Mouse (Mus musculus): ENCODE results near the gene Arl6. TPM values are rescaled to one million over a fixed set of nuclear protein-coding genes. Genes with fewer than 3 reads are reported as not detected.

The Arl6 gene
- total and polyA plus RNA-seq, 3 experiments: 9.5 to 66.3 (median 64.3) TPM

DNA sequence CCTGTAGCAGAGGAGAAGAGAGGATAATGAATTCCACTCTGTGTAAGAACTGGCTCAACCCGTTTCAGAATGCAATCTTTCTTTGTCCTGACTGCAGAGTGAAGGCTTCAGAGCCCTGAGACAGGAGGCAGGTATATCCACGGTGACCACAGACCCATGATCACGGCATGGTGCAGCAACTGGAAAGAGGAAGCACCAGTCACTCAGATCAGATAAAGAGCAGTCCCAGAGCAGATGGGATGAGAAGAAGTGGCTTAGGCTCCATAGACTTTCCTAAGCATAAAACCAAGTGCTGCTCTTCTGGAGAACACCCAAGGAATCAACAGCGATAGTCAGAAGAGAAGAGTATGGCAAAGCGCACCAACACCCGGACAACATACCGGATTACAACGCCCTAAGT is 60.0 kb downstream of the Arl6 start:
- no peak overlapping the region for H3K4me3 ChIP-seq (ENCODE audit: low read depth, low read length)
- H3K9me3 ChIP-seq (replicated peaks): no peaks in the 10 kb centered on the region
- no peaks in the 10 kb centered on the region for H3K36me3 ChIP-seq (replicated peaks)
- DNase-seq (ENCODE audit: low spot score): peak; percentile 11
- peaks cover 16% of the 10 kb centered on the region for H3K4me1 ChIP-seq (ENCODE audit: insufficient read depth, low read depth, low read length)
- TF ChIP-seq GATA2 (IDR thresholded peaks at IDR 0.05; ENCODE audit: borderline replicate concordance, low read depth, low read length) (no peak), GATA1 (IDR thresholded peaks at IDR 0.05; ENCODE audit: borderline replicate concordance, low read length) (no peak), POLR2AphosphoS5 (IDR thresholded peaks at IDR 0.05; ENCODE audit: insufficient replicate concordance, low read depth, low read length) (no peak), CTCF (IDR thresholded peaks at IDR 0.05; ENCODE audit: low read depth, low read length) (no peak), TAL1 (conservative IDR thresholded peaks at IDR 0.05; ENCODE audit: low read depth, low read length) (no peak)
- peaks cover 10% of the 10 kb centered on the region for H3K27me3 ChIP-seq (ENCODE audit: insufficient read depth, low read length)
- peak; percentile 67 for ATAC-seq (ENCODE audit: extremely low read depth, insufficient number of reproducible peaks, low FRiP score, poor library complexity, severe bottlenecking)

GRCm38 (mm10) chr16:59573961-59574360 is 65.2 kb downstream of the Arl6 start:
- Histone ChIP-seq H3K36me3 (replicated peaks) (no peaks in the 10 kb centered on the region), H3K4me3 (ENCODE audit: low read depth, low read length) (no peak overlapping the region), H3K4me1 (ENCODE audit: insufficient read depth, low read depth, low read length) (peaks cover 1% of the 10 kb centered on the region), H3K9me3 (replicated peaks) (no peaks in the 10 kb centered on the region), H3K27me3 (ENCODE audit: insufficient read depth, low read length) (peaks cover 5% of the 10 kb centered on the region; the same call in 1 of the 2 replicates)
- no peak for TF ChIP-seq GATA1 (IDR thresholded peaks at IDR 0.05; ENCODE audit: borderline replicate concordance, low read length)
- no peak for TF ChIP-seq TAL1 (conservative IDR thresholded peaks at IDR 0.05; ENCODE audit: low read depth, low read length)
- no peak for DNase-seq (ENCODE audit: low spot score)
- no peak for ATAC-seq (ENCODE audit: extremely low read depth, insufficient number of reproducible peaks, low FRiP score, poor library complexity, severe bottlenecking)

DNA sequence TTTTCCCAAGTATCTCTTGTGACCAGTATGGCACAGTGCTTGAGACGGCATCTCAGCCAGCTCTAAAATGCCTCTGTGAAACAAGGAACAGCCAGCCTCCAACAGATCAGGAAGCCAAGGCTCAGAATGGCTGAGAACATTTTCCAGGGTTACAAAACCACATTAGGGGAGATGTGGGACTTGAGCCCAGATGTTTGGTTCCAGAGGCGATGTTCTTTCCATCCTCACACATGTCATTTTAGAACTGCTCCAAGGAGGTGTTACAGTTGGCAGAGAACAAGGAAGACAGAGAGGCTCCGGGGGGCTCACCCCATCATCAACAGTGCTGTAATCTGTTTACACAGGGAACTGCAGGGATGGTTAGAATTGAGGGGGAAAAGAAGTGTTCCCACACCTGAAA is 66.5 kb downstream of the Arl6 start:
- H3K27me3 ChIP-seq (ENCODE audit: insufficient read depth, low read length): peaks cover 2% of the 10 kb centered on the region; the same call in 1 of the 2 replicates
- H3K4me3 ChIP-seq (ENCODE audit: low read depth, low read length): no peak overlapping the region
- no peaks in the 10 kb centered on the region for H3K36me3 ChIP-seq (replicated peaks)
- no peak for TF ChIP-seq CTCF (IDR thresholded peaks at IDR 0.05; ENCODE audit: low read depth, low read length)
- no peak for TF ChIP-seq TAL1 (conservative IDR thresholded peaks at IDR 0.05; ENCODE audit: low read depth, low read length)
- no peak for TF ChIP-seq GATA2 (IDR thresholded peaks at IDR 0.05; ENCODE audit: borderline replicate concordance, low read depth, low read length)
- TF ChIP-seq GATA1 (IDR thresholded peaks at IDR 0.05; ENCODE audit: borderline replicate concordance, low read length): no peak
- TF ChIP-seq POLR2AphosphoS5 (IDR thresholded peaks at IDR 0.05; ENCODE audit: insufficient replicate concordance, low read depth, low read length): no peak
- DNase-seq (ENCODE audit: low spot score) (no peak), ATAC-seq (ENCODE audit: extremely low read depth, insufficient number of reproducible peaks, low FRiP score, poor library complexity, severe bottlenecking) (no peak)
- H3K4me1 ChIP-seq (ENCODE audit: insufficient read depth, low read depth, low read length): no peaks in the 10 kb centered on the region
- no peaks in the 10 kb centered on the region for H3K9me3 ChIP-seq (replicated peaks)

DNA sequence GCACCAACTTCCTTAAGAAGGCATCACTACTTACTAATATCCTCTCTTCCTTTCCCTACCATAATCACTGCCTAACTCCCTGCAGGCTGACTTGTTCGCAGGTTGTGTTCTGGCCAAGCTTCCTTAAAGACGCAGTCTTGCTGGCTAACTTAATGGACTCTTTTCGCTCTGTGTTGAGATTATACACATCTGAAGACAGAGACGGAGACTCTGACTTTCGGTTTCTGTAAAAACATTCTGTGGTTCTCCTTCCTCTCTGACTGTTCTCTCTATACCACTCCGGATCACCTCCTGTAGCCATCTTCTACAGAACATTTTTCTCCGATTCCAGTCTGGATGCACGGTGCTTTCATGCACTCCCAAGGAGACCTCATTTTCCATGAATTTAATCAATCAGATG is 68.4 kb downstream of the Arl6 start:
- Histone ChIP-seq H3K9me3 (replicated peaks) (no peaks in the 10 kb centered on the region), H3K4me1 (ENCODE audit: insufficient read depth, low read depth, low read length) (no peaks in the 10 kb centered on the region), H3K36me3 (replicated peaks) (no peaks in the 10 kb centered on the region), H3K4me3 (ENCODE audit: low read depth, low read length) (no peak overlapping the region), H3K27me3 (ENCODE audit: insufficient read depth, low read length) (no peaks in the 10 kb centered on the region; the same call in 1 of the 2 replicates)
- TF ChIP-seq POLR2AphosphoS5 (IDR thresholded peaks at IDR 0.05; ENCODE audit: insufficient replicate concordance, low read depth, low read length): no peak
- no peak for TF ChIP-seq TAL1 (conservative IDR thresholded peaks at IDR 0.05; ENCODE audit: low read depth, low read length)
- no peak for TF ChIP-seq CTCF (IDR thresholded peaks at IDR 0.05; ENCODE audit: low read depth, low read length)
- no peak for TF ChIP-seq GATA2 (IDR thresholded peaks at IDR 0.05; ENCODE audit: borderline replicate concordance, low read depth, low read length)
- TF ChIP-seq GATA1 (IDR thresholded peaks at IDR 0.05; ENCODE audit: borderline replicate concordance, low read length): no peak
- DNase-seq (ENCODE audit: low spot score) (no peak), ATAC-seq (ENCODE audit: extremely low read depth, insufficient number of reproducible peaks, low FRiP score, poor library complexity, severe bottlenecking) (no peak)

DNA sequence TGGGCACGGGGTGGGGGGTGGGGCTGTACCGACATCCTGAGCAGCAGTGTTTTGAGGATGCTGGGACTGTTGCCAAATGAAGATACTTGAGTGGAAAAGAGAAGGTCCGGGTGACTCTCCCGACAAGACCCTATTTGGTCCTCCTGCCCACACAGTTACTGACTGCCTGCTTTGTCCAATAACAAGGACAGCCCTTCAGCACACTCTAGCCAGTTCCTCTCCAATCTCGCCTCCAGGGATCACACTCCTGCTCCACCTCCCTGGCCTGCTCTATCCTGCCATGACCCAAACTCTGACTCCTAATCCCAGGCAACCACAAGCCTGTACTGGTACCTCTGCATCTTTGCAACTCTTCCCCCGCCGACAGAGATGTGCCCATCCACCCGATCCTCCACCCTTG is 69.4 kb downstream of the Arl6 start:
- ATAC-seq (ENCODE audit: extremely low read depth, insufficient number of reproducible peaks, low FRiP score, poor library complexity, severe bottlenecking): no peak
- Histone ChIP-seq H3K36me3 (replicated peaks) (no peaks in the 10 kb centered on the region), H3K4me1 (ENCODE audit: insufficient read depth, low read depth, low read length) (no peaks in the 10 kb centered on the region), H3K4me3 (ENCODE audit: low read depth, low read length) (no peak overlapping the region), H3K9me3 (replicated peaks) (no peaks in the 10 kb centered on the region), H3K27me3 (ENCODE audit: insufficient read depth, low read length) (no peaks in the 10 kb centered on the region)
- DNase-seq (ENCODE audit: low spot score): no peak
- TF ChIP-seq TAL1 (conservative IDR thresholded peaks at IDR 0.05; ENCODE audit: low read depth, low read length) (no peak), GATA1 (IDR thresholded peaks at IDR 0.05; ENCODE audit: borderline replicate concordance, low read length) (no peak), CTCF (IDR thresholded peaks at IDR 0.05; ENCODE audit: low read depth, low read length) (no peak), POLR2AphosphoS5 (IDR thresholded peaks at IDR 0.05; ENCODE audit: insufficient replicate concordance, low read depth, low read length) (no peak), GATA2 (IDR thresholded peaks at IDR 0.05; ENCODE audit: borderline replicate concordance, low read depth, low read length) (no peak)

DNA sequence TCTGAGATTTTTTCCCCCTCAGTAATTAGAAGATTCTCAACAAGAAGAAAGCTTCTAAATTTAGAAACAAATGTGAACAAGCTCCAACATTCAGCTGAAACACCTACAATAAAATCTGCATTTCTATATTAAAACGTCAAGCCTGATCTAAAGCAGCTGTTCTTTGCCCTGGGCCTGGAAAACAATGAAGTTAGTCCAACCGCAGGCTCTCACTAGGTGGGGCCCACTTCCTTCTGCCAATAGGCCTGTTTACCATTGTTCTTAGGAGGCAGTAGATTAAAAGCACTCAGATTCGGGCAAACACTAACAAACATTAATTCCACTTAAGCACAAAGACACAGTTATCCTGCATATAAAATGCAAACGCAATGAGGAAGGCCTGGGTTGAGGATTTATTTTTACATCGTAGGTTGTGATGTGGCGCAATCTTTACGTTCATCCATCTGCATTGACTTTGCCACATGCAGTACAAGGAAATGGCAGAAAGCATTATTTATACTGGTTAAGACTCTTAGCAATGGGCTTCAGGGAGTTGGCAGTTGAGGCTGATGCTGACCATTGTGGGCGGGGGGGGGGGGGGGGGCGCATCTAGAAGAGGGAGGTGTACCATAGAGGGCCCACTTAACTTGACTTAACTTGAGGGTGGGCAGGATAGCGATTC is 71.3 kb downstream of the Arl6 start:
- TF ChIP-seq GATA1 (IDR thresholded peaks at IDR 0.05; ENCODE audit: borderline replicate concordance, low read length): no peak
- no peak for TF ChIP-seq POLR2AphosphoS5 (IDR thresholded peaks at IDR 0.05; ENCODE audit: insufficient replicate concordance, low read depth, low read length)
- no peak for TF ChIP-seq TAL1 (conservative IDR thresholded peaks at IDR 0.05; ENCODE audit: low read depth, low read length)
- TF ChIP-seq GATA2 (IDR thresholded peaks at IDR 0.05; ENCODE audit: borderline replicate concordance, low read depth, low read length): no peak
- TF ChIP-seq CTCF (IDR thresholded peaks at IDR 0.05; ENCODE audit: low read depth, low read length): no peak
- no peaks in the 10 kb centered on the region for H3K9me3 ChIP-seq (replicated peaks)
- no peak overlapping the region for H3K4me3 ChIP-seq (ENCODE audit: low read depth, low read length)
- no peaks in the 10 kb centered on the region for H3K4me1 ChIP-seq (ENCODE audit: insufficient read depth, low read depth, low read length)
- no peaks in the 10 kb centered on the region for H3K36me3 ChIP-seq (replicated peaks)
- no peaks in the 10 kb centered on the region for H3K27me3 ChIP-seq (ENCODE audit: insufficient read depth, low read length)
- no peak for ATAC-seq (ENCODE audit: extremely low read depth, insufficient number of reproducible peaks, low FRiP score, poor library complexity, severe bottlenecking)
- no peak for DNase-seq (ENCODE audit: low spot score)

Data from G1E (cell line).